Mouse (Mus musculus) hematopoietic stem cell, adult 5-6 weeks (primary cell): Measurements from ENCODE around the gene Nars2. TPM values are rescaled to one million over a fixed set of nuclear protein-coding genes. Genes with fewer than 3 reads are reported as not detected.
A peak's percentile ranks its signal among the peaks of the same experiment; 100 is the strongest.

ENCODE experiments used
- ATAC-seq, 2 experiments: fragments of 125-278 bp in 1 of 2; replicated peaks in 1 of 2; 2 replicates each; pipeline ENCODE4 v1.8.0; 2016 to 2017; ENCODE audit warnings: inconsistent platforms in 2 of 2, mild to moderate bottlenecking in 2 of 2, moderate number of reproducible peaks in 2 of 2, low read depth in 1 of 2, moderate TSS enrichment in 1 of 2; ENCODE audit not compliant: low FRiP score in 2 of 2, poor library complexity in 2 of 2, severe bottlenecking in 2 of 2, insufficient read depth in 1 of 2, low TSS enrichment in 1 of 2
- total RNA-seq: library from RNA; stranded (forward); fragments of 172-1452, 232-1000 nt; gene quantifications from 2 replicates; pipeline ENCODE4 v1.2.3, GENCODE M21; 2017

Gene Nars2
- total RNA-seq, 1 experiment from 2014 or later, result 14.9 TPM

DNA sequence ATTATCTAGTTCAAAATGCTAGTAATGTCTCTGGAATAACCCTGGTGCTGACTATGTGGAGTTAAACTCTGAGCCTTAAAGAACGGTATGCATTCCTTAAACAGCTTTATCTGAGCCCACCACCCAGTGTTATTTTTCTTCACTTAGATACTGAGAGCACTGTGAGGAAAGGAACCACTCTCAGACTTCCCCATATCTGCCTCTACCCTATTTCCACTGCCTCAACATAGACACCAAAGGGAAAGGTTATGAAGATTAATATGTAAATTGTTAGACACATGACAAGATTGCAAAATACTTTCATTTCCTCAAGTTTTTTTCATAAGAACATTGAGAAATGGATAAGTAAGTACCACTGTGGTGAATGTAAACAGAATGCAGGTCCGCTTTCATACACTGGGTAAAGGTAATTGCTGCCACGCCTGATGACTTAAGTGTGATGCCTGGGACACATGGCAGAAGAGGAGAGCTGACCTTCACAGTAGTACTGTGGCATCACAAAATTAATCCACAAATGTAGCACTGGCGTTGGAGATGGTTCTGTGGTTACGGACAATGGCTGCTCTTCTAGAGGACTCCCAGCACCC is 75.6 kb downstream of the Nars2 start:
- ATAC-seq, result no peak; a peak in 1 of 4 replicates

DNA sequence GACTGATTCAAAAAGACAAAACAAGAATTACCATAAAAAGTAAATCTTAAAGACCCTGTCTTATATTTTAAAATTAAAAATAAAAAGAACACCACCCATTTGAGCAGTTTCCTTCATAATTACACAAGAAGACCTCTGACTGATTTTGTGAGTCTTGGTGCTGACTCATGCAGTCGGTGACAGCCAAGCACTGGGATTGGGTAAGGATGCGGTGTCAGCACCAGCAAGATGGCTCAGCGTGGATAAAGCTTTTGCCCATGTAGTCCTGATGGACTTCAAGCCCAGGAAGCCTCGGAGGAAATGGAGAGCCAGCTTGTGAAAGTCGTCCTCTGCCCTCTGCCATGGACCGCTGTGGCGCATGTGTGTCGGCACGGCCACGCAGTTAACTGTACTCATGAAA is 77.8 kb downstream of the Nars2 start:
- ATAC-seq, result no peak

- ATAC-seq, result no peak
Measured at GRCm38 (mm10) chr7:97032412-97032811, 81.1 kb downstream of the Nars2 start.

DNA sequence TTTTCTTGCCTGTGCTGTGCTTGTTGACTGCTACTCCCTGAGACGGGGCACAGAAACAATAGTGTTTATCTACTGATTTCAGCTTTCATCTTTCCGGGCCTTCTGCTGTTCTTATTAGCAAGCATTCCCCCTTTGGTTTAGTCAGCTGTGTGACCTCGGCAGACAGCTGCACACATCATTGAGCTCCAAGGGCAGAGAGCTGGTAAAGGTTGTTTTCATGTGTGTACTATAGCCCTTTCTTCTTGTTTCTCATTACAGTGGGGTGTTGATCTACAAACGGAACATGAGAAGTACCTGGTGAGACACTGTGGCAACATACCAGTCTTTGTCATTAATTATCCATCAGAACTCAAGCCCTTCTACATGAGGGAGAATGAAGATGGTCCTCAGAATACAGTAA is 88.3 kb downstream of the Nars2 start:
- ATAC-seq, result no peak

DNA sequence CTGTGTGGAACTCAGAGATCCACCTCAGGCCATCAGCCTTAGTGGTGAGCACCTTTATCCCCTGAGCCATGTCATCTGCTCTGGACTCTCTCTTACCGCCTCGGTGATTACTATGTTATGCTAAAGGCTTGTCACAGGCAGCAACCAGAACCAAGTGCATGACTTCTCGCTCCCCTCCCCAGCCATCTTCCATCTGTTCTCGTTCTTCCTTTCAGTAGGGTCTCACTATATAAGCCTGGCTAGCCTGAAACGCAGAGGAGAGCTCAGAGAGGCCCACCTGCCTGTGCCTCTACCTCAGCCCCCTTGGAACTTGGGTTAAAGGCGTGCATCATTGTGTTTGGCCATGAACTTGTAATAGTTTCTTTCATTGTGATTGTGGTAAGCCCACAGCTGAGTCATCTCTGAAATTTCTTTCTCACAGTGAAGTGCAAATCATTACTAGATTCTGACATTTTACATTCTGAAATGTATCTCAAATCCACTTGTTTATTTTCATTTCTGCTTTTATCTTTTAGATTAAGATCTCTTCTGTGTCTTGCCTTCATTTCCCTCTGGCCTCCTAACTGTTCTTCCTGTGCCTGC is 90.7 kb downstream of the Nars2 start:
- ATAC-seq, result no peak

DNA sequence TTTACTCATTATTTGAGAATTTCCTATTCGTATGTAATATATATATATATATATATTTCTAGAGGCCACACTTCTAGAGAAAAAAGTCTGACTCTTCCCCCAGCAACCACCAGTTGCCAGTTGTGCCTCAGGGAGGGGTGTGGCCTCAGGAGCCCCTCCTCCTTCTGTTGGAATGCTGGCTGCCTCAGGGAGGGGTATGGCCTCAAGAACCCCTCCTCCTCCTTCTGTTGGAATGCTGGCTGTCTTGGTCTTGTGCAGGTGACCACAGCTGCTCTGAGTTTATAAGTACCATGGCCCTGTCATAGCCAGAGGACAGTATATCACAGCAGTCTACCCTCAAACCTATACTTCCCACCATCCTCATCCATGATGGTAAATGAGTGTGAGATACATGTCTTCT is 91.7 kb downstream of the Nars2 start:
- no peak for ATAC-seq

GRCm38 (mm10) chr7:97060966-97061365 is 109.7 kb downstream of the Nars2 start:
- peak; percentile 42 to 46; a peak in 2 of 4 replicates for ATAC-seq

- ATAC-seq, result no peak
Measured at GRCm38 (mm10) chr7:97071512-97071911, 120.2 kb downstream of the Nars2 start.

DNA sequence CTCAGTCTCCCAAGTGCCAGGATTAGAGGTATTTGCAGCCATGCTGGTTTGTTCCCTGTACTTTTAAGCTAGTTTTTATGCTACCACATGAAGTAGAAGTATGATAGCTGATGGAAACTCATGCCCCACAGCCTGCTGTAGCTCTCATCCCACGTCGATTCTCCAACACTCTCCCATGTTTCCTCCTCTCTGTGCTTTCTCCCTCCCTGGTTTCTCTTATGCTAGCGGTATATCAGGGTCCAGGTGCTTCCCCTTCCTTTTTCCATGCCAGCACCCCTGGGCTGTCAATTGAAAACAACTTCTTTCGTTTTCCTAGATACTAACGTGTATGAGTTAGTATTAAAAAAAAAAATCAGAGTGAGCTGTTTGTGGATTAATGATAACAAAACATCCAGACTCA is 120.8 kb downstream of the Nars2 start:
- peak; percentile 70 to 71 for ATAC-seq

DNA sequence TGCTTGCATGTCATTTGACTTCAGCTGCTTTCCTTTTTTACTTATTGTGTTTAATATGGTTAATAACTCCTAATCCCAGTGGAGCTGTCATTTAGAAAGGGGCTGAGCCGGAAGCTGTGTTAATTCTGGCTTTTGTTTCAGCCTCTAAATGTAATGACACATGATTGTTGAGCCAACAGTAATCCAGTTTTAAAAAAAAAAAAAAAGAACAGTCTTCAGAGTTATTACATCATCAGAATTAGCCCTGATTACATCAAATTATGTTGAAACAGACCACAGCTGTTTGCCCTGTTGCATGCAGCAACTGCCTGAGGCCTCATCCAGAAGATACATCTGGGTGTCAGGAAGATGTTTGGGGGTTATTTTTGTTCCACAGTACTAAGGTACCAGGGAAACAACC is 123.7 kb downstream of the Nars2 start:
- no peak; a peak in 1 of 4 replicates for ATAC-seq

- ATAC-seq, result no peak
Measured at GRCm38 (mm10) chr7:97076977-97077376, 125.7 kb downstream of the Nars2 start.

DNA sequence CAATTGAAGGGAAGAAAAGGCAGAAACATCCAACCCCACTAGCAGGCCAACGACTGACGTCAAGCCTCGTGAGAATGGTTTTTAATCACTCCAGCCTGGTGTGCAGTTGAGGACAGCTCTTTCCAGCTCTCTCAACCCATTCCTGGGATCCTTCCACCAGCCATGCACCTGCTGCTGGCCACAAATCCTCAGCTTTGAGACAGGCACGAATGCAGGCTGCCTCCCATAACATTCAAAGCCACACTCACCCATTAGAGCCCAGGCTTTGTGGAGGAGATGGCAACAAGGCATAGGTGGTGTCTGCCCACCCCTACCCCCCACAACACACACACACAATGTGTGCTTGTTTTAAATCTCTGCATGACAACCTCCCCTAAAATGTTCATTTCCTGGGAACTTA is 127.4 kb downstream of the Nars2 start:
- no peak for ATAC-seq

GRCm38 (mm10) chr7:97079145-97079544 is 127.8 kb downstream of the Nars2 start:
- no peak for ATAC-seq

DNA sequence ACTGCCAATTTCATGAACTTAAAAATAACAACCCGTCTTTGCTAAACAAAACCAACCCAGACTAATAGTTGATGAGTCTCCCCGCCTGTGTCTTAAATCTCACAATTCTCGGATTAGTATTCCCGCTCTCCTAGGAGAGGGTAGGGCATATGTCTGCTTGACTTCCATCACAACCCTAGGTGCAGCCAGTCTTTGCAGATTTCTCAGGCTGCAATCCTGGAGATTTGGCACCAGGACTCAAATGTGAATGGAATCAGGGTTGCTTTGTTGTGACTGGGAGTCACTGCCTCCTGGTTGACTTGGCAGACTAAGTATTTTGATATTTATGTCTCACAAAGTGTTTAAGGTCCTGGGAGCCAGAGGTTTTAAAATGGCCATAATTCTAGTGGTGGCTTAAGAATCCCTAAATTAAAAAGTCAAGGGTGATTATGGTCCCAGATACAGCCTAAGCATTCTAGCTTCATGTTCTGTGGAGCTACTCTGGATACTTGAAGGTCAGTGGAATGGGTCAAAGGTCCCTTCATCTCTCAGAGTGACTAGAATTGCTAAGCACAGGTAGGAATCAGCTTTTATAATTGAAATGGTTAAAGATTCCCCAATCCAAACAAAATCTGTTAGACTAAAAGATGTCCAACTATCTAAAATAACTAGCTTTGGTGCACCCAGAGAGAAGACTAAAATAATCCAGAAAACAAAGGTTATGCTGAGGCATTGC is 128.5 kb downstream of the Nars2 start:
- ATAC-seq, result no peak

DNA sequence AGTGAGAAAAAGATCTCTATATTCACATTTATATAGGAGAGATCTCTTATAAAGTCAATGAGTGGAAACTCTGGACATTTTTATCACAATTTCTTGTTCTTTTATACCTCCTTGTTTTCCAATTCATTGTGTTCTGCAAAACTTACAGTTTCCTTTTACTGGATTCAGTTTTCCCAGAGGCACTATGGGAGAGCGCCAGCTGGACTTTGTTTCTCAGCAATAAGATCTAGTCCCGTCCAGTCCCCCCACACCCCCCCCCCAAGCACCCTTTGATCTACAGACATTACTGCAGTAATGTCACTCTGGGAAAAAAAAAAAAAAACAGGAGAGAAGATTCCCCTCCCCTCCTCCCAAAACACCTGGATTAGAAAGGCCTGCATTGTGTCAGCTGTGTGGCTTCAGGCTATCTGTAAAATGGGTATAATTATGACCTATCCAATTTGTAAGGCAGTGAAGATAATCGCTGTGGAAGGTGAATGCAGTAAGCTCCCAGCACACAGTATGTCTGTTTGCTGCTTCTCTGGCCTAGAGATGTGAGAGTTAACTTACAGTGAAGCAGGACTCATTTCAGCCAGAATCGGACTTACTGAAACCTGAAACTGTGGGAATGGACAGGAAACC is 129.4 kb downstream of the Nars2 start:
- ATAC-seq, result no peak

DNA sequence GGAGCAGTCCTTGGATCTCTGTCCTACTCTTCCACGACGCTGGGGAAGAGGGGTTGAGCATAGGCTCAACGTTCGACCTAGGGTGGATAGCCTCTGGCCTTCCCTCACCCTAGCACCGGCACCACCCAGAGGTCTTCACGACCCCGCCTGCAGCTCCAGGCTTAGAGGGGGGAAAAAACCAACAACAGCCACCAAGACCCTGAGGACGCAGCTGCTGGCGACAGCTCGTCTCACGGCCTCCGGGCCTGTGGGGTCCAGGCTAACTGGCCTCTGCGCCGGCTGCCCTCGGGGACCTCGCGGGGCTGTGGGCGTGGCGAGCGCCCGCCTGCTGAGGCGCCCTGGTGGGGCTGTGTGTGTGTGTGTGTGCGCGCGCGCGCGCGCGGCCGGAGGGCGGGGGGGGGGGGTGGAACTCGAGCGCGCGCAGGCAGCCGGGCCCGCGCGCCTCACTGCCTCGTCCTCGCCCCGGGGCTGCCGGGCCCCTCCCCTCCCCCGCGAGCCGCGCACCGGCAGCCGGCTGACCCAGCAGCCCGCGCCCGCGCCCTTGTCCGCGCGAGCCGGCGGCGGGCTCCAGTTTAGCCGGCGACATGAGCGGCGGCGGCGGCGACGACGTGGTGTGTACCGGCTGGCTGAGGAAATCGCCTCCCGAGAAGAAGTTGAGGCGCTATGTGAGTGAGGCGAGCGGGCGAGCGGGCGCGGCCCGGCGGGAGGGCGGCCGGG is 130.1 kb downstream of the Nars2 start, which contains the start of gene Gab2:
Gene Gab2 (plus strand): TSS at position 345 of the 717 bp plus-strand sequence.
- ATAC-seq, result peak; percentile 12 to 46; a peak in 2 of 4 replicates

GRCm38 (mm10) chr7:97081959-97082218 is 130.6 kb downstream of the Nars2 start:
- ATAC-seq, result no peak
